Mouse (Mus musculus) testis, adult 2 months (tissue): ENCODE results near the gene Ccdc138.

ENCODE experiments used
- CTCF ChIP-seq: fragments of 200-500 bp; IDR thresholded peaks from 2 replicates; pipeline ENCODE4 v1.5.1; 2012; ENCODE audit warnings: low read depth, mild to moderate bottlenecking, inconsistent platforms, low read length, moderate library complexity; ENCODE audit not compliant: control insufficient read depth, insufficient read depth, insufficient replicate concordance
- POLR2A ChIP-seq: fragments of 200-500 bp; IDR thresholded peaks from 2 replicates; pipeline ENCODE4 v1.6.1; 2012; ENCODE audit warnings: low read depth, mild to moderate bottlenecking, inconsistent platforms, low read length, moderate library complexity; ENCODE audit not compliant: control insufficient read depth

- TF ChIP-seq POLR2A (no peak), CTCF (no peak)
These were observed 34.4 kb downstream of the Ccdc138 start for GRCm38 (mm10) chr10:58532177-58532576.
